24 mouse cellular contexts compared by ENCODE assay signal in the genomic region with DNA sequence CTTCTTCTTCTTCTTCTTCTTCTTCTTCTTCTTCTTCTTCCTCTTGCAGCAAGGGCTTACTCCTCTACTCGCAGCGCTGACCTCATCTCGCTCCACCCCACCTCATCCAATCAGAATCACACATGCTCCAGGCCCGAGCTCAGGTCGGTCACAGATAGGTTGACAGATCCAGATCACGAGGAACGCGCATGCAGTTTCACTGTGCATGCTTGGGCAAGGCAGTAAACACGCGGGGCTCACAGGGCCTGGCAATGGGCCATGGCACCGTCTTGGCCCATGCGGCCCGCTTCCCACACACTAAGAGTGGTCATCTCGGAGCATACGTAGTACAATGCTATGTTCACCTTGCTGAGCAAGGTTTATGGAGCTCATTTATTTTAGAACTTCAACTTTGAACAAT. TPM values are rescaled to one million over a fixed set of nuclear protein-coding genes. Genes with fewer than 3 reads are reported as not detected.
DNase-seq lines count a peak whose midpoint lies in the region; TF ChIP-seq lines count a peak whose summit lies in the region.
"Had no signal": no experiment of that assay in that cellular context is flagged by ENCODE, and none has a peak within 500 bp of the region (broad histone marks: within the 10 kb centered on the region; RNA-seq: fewer than 3 reads in every experiment).

No protein-coding gene starts in this region.

- TF ChIP-seq POLR2A in CH12.LX (IDR thresholded peaks at IDR 0.05; ENCODE audit: low read depth, low read length) = peak; percentile 72

- no peak for TF ChIP-seq EP300 in CH12.LX (IDR thresholded peaks at IDR 0.05; ENCODE audit: low read length)

- peak overlapping the region; percentile 99; the same call in 1 of the 2 replicates for H3K9ac ChIP-seq in CH12.LX (ENCODE audit: insufficient read depth, low read depth)

- H3K4me1 ChIP-seq in CH12.LX (ENCODE audit: control insufficient read depth in 1 of 2, insufficient read depth in 2 of 2) = peaks cover 12 to 52% of the 10 kb centered on the region in 2 experiments

- dilution Hi-C loops in CH12.LX (cut with MboI; ENCODE audit: extremely low pct_ligation_motif_present, extremely low pct_unique_long_range_greater_than_20kb, low sequenced_read_pairs) = no loop called here

- TF ChIP-seq RAD21 in CH12.LX (IDR thresholded peaks at IDR 0.05; ENCODE audit: low read depth, low read length) = no peak

- H3K79me2 ChIP-seq in CH12.LX (replicated peaks; ENCODE audit: control insufficient read depth, extremely low read depth, insufficient read depth, poor library complexity, severe bottlenecking) = peaks cover 12% of the 10 kb centered on the region; the same call in 1 of the 2 replicates

- TF ChIP-seq CTCF in CH12.LX (conservative IDR thresholded peaks at IDR 0.05 in 1 of 2, IDR thresholded peaks at IDR 0.05 in 1 of 2; ENCODE audit: low read depth in 2 of 2, low read length in 2 of 2) = no peak

- H3K27ac ChIP-seq in CH12.LX (ENCODE audit: insufficient read depth, low read depth) = peak overlapping the region; percentile 48

- in situ Hi-C loops in CH12.LX (cut with MboI; ENCODE audit: low pct_ligation_motif_present, low pct_unique_long_range_greater_than_20kb, low sequenced_read_pairs) = no loop called here

- intact Hi-C loops in heart, postnatal 14 days (cut with DNase I) = loop anchor here (10.0 kb wide), 1 partner anchor 246 kb away; a partner anchor contains a TSS

- H3K27me3 ChIP-seq in CH12.LX (replicated peaks) = no peaks in the 10 kb centered on the region
- H3K27me3 ChIP-seq: Patski had no signal

- peaks cover 23 to 25% of the 10 kb centered on the region in 2 experiments for H3K36me3 ChIP-seq in CH12.LX (replicated peaks in 1 of 2; ENCODE audit: control insufficient read depth in 1 of 2, insufficient read depth in 1 of 2, low read length in 1 of 2)
- H3K36me3 ChIP-seq: G1E had no signal

- peaks cover 20% of the 10 kb centered on the region for H3K9me3 ChIP-seq in CH12.LX (replicated peaks; ENCODE audit: low read length)

- peak overlapping the region in 1 of 3 experiments; percentile 70 for H3K4me3 ChIP-seq in CH12.LX (replicated peaks in 1 of 3; ENCODE audit: low read depth in 2 of 3, low read length in 2 of 3, poor library complexity in 1 of 3)

- DNase-seq in heart, adult 11 months = peak; percentile 88
- no peak for DNase-seq in heart, postnatal 14 days
- peak; percentile 8 for DNase-seq in ovary, postnatal 36 days (ENCODE audit: low spot score)
- no peak for DNase-seq in ovary, postnatal 14 days (ENCODE audit: low spot score)
- DNase-seq in CH12.LX (ENCODE audit: extremely low read depth) (peak; percentile 90), R1 (ENCODE audit: low read depth, low spot score) (peak; percentile 8)
- DNase-seq in retina, embryonic 14.5 days (ENCODE audit: low spot score) = no peak
- no peak for DNase-seq in right cerebral cortex, postnatal 10 days (ENCODE audit: low spot score in 2 of 2)
- DNase-seq: adrenal gland, adult 2 months; adrenal gland, adult 8-10 months; adrenal gland, postnatal 10 days; adrenal gland, postnatal 14 days; adrenal gland, postnatal 25 days; adrenal gland, postnatal 36 days; B cell, adult 2 months; cerebellum, adult 11 months; cerebellum, adult 11-12 months; cerebellum, adult 18-20 months; cerebellum, adult 2 months had no signal

- no peak overlapping the region; the same call in 1 of the 2 replicates for H3K4me2 ChIP-seq in CH12.LX (ENCODE audit: insufficient read depth, low read depth, poor library complexity, severe bottlenecking)

TF ChIP-seq in CH12.LX, 34 proteins besides CTCF, POLR2A, EP300 and RAD21:
- TF ChIP-seq NELFE (IDR thresholded peaks at IDR 0.05; ENCODE audit: low read depth, low read length) (peak; percentile 9), MYC (IDR thresholded peaks at IDR 0.05; ENCODE audit: low read depth, low read length) (peak; percentile 85), PAX5 (IDR thresholded peaks at IDR 0.05; ENCODE audit: low read length) (no peak), TBP (conservative IDR thresholded peaks at IDR 0.05; ENCODE audit: low read depth, low read length) (no peak), BHLHE40 (IDR thresholded peaks at IDR 0.05; ENCODE audit: low read depth, low read length) (peak; percentile 96), E2F4 (IDR thresholded peaks at IDR 0.05; ENCODE audit: insufficient replicate concordance, low read depth, low read length) (no peak), GABPA (IDR thresholded peaks at IDR 0.05; ENCODE audit: insufficient replicate concordance, low read depth, low read length) (no peak), TCF12 (IDR thresholded peaks at IDR 0.05; ENCODE audit: low read depth, low read length) (peak; percentile 58; the same call in 1 of the 2 replicates), CHD1 (IDR thresholded peaks at IDR 0.05; ENCODE audit: low read depth, low read length) (no peak), ETS1 (conservative IDR thresholded peaks at IDR 0.05; ENCODE audit: low read depth, low read length) (peak; percentile 58), UBTF (IDR thresholded peaks at IDR 0.05; ENCODE audit: low read depth, low read length) (no peak), SIN3A (IDR thresholded peaks at IDR 0.05; ENCODE audit: low read length) (peak; percentile 38; the same call in 1 of the 2 replicates), KAT2A (IDR thresholded peaks at IDR 0.05; ENCODE audit: insufficient replicate concordance, low read length) (no peak), ZNF384 (IDR thresholded peaks at IDR 0.05; ENCODE audit: low read depth, low read length) (no peak), ELF1 (IDR thresholded peaks at IDR 0.05; ENCODE audit: low read depth, low read length) (no peak), ZKSCAN1 (IDR thresholded peaks at IDR 0.05; ENCODE audit: borderline replicate concordance, low read depth, low read length) (no peak), ZC3H11A (IDR thresholded peaks at IDR 0.05; ENCODE audit: low read depth, low read length) (no peak), NRF1 (IDR thresholded peaks at IDR 0.05; ENCODE audit: low read depth, low read length) (peak; percentile 34; the same call in 1 of the 2 replicates), IRF4 (IDR thresholded peaks at IDR 0.05; ENCODE audit: low read depth, low read length) (peak; percentile 40; the same call in 1 of the 2 replicates), SMC3 (IDR thresholded peaks at IDR 0.05; ENCODE audit: low read depth, low read length) (no peak), CHD2 (IDR thresholded peaks at IDR 0.05; ENCODE audit: low read length) (peak; percentile 39; the same call in 1 of the 2 replicates), MAFK (IDR thresholded peaks at IDR 0.05; ENCODE audit: insufficient replicate concordance, low read length) (no peak), MXI1 (IDR thresholded peaks at IDR 0.05; ENCODE audit: low read depth, low read length) (peak; percentile 89), RCOR1 (conservative IDR thresholded peaks at IDR 0.05; ENCODE audit: low read depth, low read length) (no peak), JUND (conservative IDR thresholded peaks at IDR 0.05; ENCODE audit: low read depth, low read length) (no peak), MAX (IDR thresholded peaks at IDR 0.05; ENCODE audit: low read length) (peak; percentile 99), USF1 (IDR thresholded peaks at IDR 0.05; ENCODE audit: low read depth, low read length) (no peak)
TF ChIP-seq in CH12.LX: peak in this region for 11.

RNA-seq across cellular contexts. Expression of a gene that starts 39.9 kb away (rescaled TPM):
- total RNA-seq in heart, postnatal 14 days (2021) = 1 to 10 TPM; 2.6 to 2.9 TPM
- total RNA-seq in CH12.LX (2012; rRNA removed) = not detected in 2 replicates
- total RNA-seq in CH12.LX (2014; rRNA removed) = not detected in 2 replicates
- not detected in 2 replicates for polyA plus RNA-seq in CH12.LX (2012; ENCODE audit: insufficient read length, low read depth)
- total RNA-seq: MEL had no signal
- polyA plus RNA-seq: activated CD4-positive, CD25-positive, alpha-beta regulatory T cell, adult 4 months; CD4-positive, CD25-positive, alpha-beta regulatory T cell, adult 4 months; G1E had no signal

Comparison
In these comparisons a context has a peak if more than half of its experiments do, and no peak if none do; other contexts are left out.
1. DNase-seq: peak in heart, adult 11 months (single experiment), ovary, postnatal 36 days (single experiment), CH12.LX (single experiment) and R1 (single experiment); none in heart, postnatal 14 days (0 of 2), ovary, postnatal 14 days (single experiment), retina, embryonic 14.5 days (single experiment) and right cerebral cortex, postnatal 10 days (0 of 2).